Mouse (Mus musculus): Measurements from ENCODE around the gene Krit1. TPM values are rescaled to one million over a fixed set of nuclear protein-coding genes. Genes with fewer than 3 reads are reported as not detected.
"Not testable (repeated sequence)": the region's sequence is repeated elsewhere in the genome, so short reads cannot be mapped to it uniquely, and the experiment has no call there.

The Krit1 gene
- polyA plus RNA-seq (2012): 0.38 and 0.61 TPM in 2 replicates

- Histone ChIP-seq H3K36me3 (ENCODE audit: control insufficient read depth) (peaks cover 10% of the 10 kb centered on the region), H3K27me3 (ENCODE audit: control insufficient read depth) (no peaks in the 10 kb centered on the region), H3K9me3 (ENCODE audit: control insufficient read depth, low read length) (no peaks in the 10 kb centered on the region), H3K4me3 (replicated peaks) (peak within 1 kb of the TSS; percentile 100), H3K4me1 (ENCODE audit: control insufficient read depth) (peaks cover 52% of the 10 kb centered on the region)
- TF ChIP-seq GATA1 (IDR thresholded peaks at IDR 0.05; ENCODE audit: low read length): no peak
- no peak for TF ChIP-seq TAL1 (IDR thresholded peaks at IDR 0.05; ENCODE audit: low read length)
Observed at GRCm38 (mm10) chr5:3802433-3803291, at the start of gene Krit1, which contains the start of gene Ankib1. TSS of gene Krit1 (plus strand) at chr5:3803184. TSS of gene Ankib1 (minus strand) at chr5:3802925.

- H3K4me3 ChIP-seq (replicated peaks): no peak overlapping the region
- no peaks in the 10 kb centered on the region for H3K27me3 ChIP-seq (ENCODE audit: control insufficient read depth)
- peaks cover 17% of the 10 kb centered on the region for H3K36me3 ChIP-seq (ENCODE audit: control insufficient read depth)
- no peaks in the 10 kb centered on the region for H3K9me3 ChIP-seq (ENCODE audit: control insufficient read depth, low read length)
- no peaks in the 10 kb centered on the region for H3K4me1 ChIP-seq (ENCODE audit: control insufficient read depth)
- TF ChIP-seq TAL1 (IDR thresholded peaks at IDR 0.05; ENCODE audit: low read length) (no peak), GATA1 (IDR thresholded peaks at IDR 0.05; ENCODE audit: low read length) (no peak)
Observed at GRCm38 (mm10) chr5:3771512-3771911, 31.5 kb upstream of the Krit1 start.

DNA sequence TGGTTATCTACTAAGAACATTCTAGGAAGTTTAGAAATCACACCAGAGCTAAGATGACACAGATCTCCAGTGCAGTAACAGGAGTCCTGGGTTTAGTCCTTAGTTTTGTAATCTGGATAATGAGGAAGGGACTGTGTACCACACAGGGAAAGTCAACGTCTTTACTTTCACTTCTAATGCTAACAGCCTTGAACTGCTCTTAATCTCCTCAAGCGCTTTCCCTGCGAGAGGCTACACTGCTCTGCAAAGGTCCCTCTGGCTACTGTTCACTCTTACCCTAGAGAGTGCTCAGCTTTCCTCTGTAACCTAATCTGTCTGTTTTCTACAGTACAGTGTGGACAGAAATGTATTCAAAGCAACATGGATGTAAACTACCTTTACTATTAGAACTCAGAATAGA lies 31.0 kb upstream of the Krit1 start:
- Histone ChIP-seq H3K36me3 (ENCODE audit: control insufficient read depth) (peaks cover 14% of the 10 kb centered on the region), H3K4me1 (ENCODE audit: control insufficient read depth) (no peaks in the 10 kb centered on the region), H3K4me3 (replicated peaks) (no peak overlapping the region), H3K27me3 (ENCODE audit: control insufficient read depth) (no peaks in the 10 kb centered on the region), H3K9me3 (ENCODE audit: control insufficient read depth, low read length) (no peaks in the 10 kb centered on the region)
- no peak for TF ChIP-seq TAL1 (IDR thresholded peaks at IDR 0.05; ENCODE audit: low read length)
- no peak for TF ChIP-seq GATA1 (IDR thresholded peaks at IDR 0.05; ENCODE audit: low read length)

GRCm38 (mm10) chr5:3782670-3783069 lies 20.3 kb upstream of the Krit1 start:
- H3K36me3 ChIP-seq (ENCODE audit: control insufficient read depth): no peaks in the 10 kb centered on the region; the same call in 1 of the 2 replicates
- H3K9me3 ChIP-seq (ENCODE audit: control insufficient read depth, low read length): no peaks in the 10 kb centered on the region
- H3K27me3 ChIP-seq (ENCODE audit: control insufficient read depth): no peaks in the 10 kb centered on the region
- peaks cover 13% of the 10 kb centered on the region for H3K4me1 ChIP-seq (ENCODE audit: control insufficient read depth)
- TF ChIP-seq GATA1 (IDR thresholded peaks at IDR 0.05; ENCODE audit: low read length) (no peak), TAL1 (IDR thresholded peaks at IDR 0.05; ENCODE audit: low read length) (no peak)
- H3K4me3 ChIP-seq (replicated peaks): no peak overlapping the region

DNA sequence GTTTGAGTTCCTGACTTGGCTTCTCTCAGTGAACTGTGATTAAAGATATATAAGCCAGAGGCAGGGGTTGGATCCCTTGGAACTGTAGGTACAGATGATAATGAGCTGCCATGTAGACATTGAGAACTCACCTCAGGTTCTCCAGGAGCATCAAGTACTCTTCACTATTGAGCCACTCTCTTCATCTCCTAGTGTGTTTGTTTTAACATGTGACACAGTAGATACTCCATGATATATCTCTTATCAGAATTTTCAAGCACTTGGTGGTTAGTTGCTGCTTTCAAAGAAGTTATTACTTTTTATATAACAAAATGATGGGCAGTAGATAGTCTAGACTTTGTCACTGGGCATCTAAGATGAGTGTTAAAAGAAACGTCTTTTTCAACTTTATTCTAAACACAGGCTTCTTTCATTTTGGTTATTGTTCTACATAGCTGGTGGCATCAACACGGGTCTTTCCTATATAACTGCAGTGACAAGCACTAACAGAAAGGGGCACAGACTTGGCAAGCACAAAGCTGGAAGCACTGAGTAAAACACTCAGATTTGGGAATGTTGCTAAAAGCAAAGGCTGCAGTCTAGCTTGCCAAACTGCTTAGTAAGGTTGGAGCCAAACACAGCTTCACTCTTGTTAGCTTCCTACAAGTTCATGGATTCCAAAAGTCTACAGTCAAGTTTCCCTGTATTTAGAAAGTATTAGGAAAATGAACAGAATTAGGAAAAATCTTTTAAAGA lies 18.9 kb upstream of the Krit1 start:
- H3K4me1 ChIP-seq (ENCODE audit: control insufficient read depth): peaks cover 13% of the 10 kb centered on the region
- TF ChIP-seq GATA1 (IDR thresholded peaks at IDR 0.05; ENCODE audit: low read length) (no peak), TAL1 (IDR thresholded peaks at IDR 0.05; ENCODE audit: low read length) (no peak)
- no peak overlapping the region for H3K4me3 ChIP-seq (replicated peaks)
- H3K27me3 ChIP-seq (ENCODE audit: control insufficient read depth): no peaks in the 10 kb centered on the region
- no peaks in the 10 kb centered on the region; the same call in none of the 2 replicates for H3K36me3 ChIP-seq (ENCODE audit: control insufficient read depth)
- no peaks in the 10 kb centered on the region for H3K9me3 ChIP-seq (ENCODE audit: control insufficient read depth, low read length)

GRCm38 (mm10) chr5:3784751-3785496 lies 18.1 kb upstream of the Krit1 start:
- Histone ChIP-seq H3K4me3 (replicated peaks) (no peak overlapping the region), H3K36me3 (ENCODE audit: control insufficient read depth) (no peaks in the 10 kb centered on the region; the same call in none of the 2 replicates), H3K9me3 (ENCODE audit: control insufficient read depth, low read length) (no peaks in the 10 kb centered on the region), H3K27me3 (ENCODE audit: control insufficient read depth) (no peaks in the 10 kb centered on the region), H3K4me1 (ENCODE audit: control insufficient read depth) (peaks cover 13% of the 10 kb centered on the region)
- no peak for TF ChIP-seq GATA1 (IDR thresholded peaks at IDR 0.05; ENCODE audit: low read length)
- TF ChIP-seq TAL1 (IDR thresholded peaks at IDR 0.05; ENCODE audit: low read length): no peak

GRCm38 (mm10) chr5:3787548-3787947 lies 15.4 kb upstream of the Krit1 start:
- no peaks in the 10 kb centered on the region for H3K9me3 ChIP-seq (ENCODE audit: control insufficient read depth, low read length)
- H3K27me3 ChIP-seq (ENCODE audit: control insufficient read depth): no peaks in the 10 kb centered on the region
- H3K4me3 ChIP-seq (replicated peaks): no peak overlapping the region
- TF ChIP-seq GATA1 (IDR thresholded peaks at IDR 0.05; ENCODE audit: low read length) (no peak), TAL1 (IDR thresholded peaks at IDR 0.05; ENCODE audit: low read length) (no peak)
- peaks cover 18% of the 10 kb centered on the region for H3K4me1 ChIP-seq (ENCODE audit: control insufficient read depth)
- H3K36me3 ChIP-seq (ENCODE audit: control insufficient read depth): no peaks in the 10 kb centered on the region; the same call in none of the 2 replicates

GRCm38 (mm10) chr5:3791048-3791447 lies 11.9 kb upstream of the Krit1 start:
- TF ChIP-seq TAL1 (IDR thresholded peaks at IDR 0.05; ENCODE audit: low read length): no peak

GRCm38 (mm10) chr5:3797101-3797500 lies 5.9 kb upstream of the Krit1 start:
- H3K4me1 ChIP-seq (ENCODE audit: control insufficient read depth): peaks cover 37% of the 10 kb centered on the region

More at GRCm38 (mm10) chr5:3791048-3791447, 11.9 kb upstream of the Krit1 start:
- H3K27me3 ChIP-seq (ENCODE audit: control insufficient read depth): no peaks in the 10 kb centered on the region
- no peaks in the 10 kb centered on the region for H3K9me3 ChIP-seq (ENCODE audit: control insufficient read depth, low read length)
- peaks cover 10% of the 10 kb centered on the region for H3K4me1 ChIP-seq (ENCODE audit: control insufficient read depth)
- no peak overlapping the region for H3K4me3 ChIP-seq (replicated peaks)
- peaks cover 5% of the 10 kb centered on the region for H3K36me3 ChIP-seq (ENCODE audit: control insufficient read depth)

DNA sequence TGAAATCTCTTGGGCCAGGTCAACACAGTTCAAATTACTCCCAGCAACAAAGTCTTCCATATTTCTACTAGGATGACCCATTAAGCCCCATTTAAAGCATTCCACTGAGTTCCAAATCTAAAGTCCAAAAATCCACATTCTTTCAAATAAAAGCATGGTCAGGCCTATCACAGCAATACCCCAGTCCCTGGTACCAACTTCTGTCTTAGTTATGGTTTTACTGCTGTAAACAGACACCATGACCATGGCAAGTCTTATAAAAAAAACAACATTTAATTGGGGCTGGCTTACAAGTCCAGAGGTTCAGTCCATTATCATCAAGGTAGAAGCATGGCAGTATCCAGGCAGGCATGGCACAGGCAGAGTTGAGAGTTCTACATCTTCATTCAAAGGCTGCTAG lies 4.3 kb upstream of the Krit1 start:
- H3K4me1 ChIP-seq (ENCODE audit: control insufficient read depth): peaks cover 42% of the 10 kb centered on the region
- not testable (repeated sequence) for H3K9me3 ChIP-seq (ENCODE audit: control insufficient read depth, low read length); H3K36me3 ChIP-seq (ENCODE audit: control insufficient read depth); H3K27me3 ChIP-seq (ENCODE audit: control insufficient read depth); H3K4me3 ChIP-seq (replicated peaks)

More at GRCm38 (mm10) chr5:3797101-3797500, 5.9 kb upstream of the Krit1 start:
- H3K4me3 ChIP-seq (replicated peaks); H3K9me3 ChIP-seq (ENCODE audit: control insufficient read depth, low read length); H3K27me3 ChIP-seq (ENCODE audit: control insufficient read depth); H3K36me3 ChIP-seq (ENCODE audit: control insufficient read depth): not testable (repeated sequence)

Measured in erythroblast, embryonic 14.5 days (primary cell).